Mouse (Mus musculus) 3T3-L1 (cell line): ENCODE results near the gene Atp1a4.
A peak's percentile ranks its signal among the peaks of the same experiment; 100 is the strongest.

Experiments used
- DNase-seq: peaks from one replicate; pipeline ENCODE4 v3.0.0-alpha.2; 2015; ENCODE audit warnings: low read depth, low spot score

Atp1a4 gene

DNA sequence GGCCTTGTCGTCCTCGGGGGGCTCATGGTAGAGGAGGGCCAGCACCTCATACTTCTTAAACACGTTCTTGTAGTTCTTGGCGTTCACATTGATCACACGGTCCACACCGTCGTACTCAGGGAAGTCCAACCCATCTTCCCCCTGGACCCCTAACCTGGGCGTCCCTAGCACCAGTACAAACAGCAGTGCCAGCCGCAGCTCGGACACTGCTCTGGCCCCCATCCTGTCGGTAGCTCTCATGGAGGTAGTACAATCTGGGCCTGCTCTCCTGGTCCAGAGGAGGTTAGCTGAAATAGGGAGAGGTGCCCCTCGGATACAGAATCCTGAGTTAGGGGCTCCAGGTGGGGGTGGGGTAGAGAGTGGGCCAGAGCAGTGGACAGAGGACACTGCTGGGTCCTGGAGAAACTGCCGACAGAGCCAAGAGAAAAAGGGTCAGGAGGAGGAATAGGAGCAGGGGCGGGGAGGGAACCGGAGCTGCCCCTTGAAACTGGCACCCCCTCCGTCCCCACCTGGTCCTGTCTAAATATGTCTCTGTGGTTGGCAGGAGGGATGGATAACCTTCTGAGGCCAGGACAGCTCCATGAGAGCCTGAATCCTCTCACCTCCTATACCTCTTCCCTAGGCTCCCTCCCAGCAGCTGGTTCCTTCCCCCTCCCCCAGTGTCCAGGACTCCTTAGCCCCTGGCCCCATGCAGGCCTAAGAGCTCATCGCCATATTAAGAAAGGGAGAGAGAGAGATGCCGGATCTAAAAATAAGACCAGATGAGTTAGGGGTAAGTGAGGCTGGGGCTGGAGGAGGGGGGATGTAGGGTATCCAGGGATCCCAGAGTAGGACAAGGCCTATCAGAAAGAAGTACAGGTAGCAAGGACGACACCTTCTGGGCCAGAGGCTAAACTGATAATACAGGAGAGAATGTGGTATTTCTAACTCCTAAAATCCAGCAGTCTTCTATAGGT, 38.5 kb downstream of the Atp1a4 start, which contains the start of gene Casq1:
Gene Casq1 (minus strand): TSS at position 418 of the 956 bp plus-strand sequence.
- DNase-seq: no peak

DNA sequence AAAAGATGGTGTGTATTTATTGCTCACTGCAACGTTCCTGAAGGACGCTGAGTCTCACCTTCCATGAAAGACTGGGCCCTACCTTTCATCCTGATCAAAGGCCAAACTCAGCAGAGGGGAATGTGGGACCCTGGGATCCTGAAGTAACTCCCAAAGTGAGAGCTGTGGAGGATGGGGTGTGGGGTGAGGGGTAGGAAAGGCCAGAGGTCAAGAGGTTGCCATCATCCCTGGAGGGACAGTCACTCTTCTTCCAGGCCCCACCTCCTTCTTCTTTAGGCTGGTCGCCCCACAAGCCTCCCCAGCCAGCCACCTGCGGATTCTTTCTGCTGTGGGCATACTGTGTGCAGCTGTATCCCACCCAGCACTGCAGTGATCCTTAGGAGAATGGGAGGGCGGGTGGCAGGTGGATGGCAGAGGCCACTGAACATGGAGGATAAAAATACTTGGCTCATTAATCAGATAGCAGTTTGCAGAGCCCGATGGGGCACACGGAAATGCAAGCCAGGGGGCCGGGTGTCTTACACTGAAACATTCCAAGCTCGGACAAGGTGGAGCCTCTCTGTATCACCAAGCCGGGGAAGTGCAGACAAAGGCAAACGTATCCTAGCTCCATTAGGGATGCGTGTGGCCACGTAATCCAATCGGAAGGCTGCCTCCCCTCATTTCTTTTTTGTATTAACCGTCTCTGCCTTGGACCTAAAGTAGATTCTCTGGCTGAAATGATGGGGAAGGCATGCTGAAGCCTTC, 39.9 kb downstream of the Atp1a4 start:
- DNase-seq: no peak

DNA sequence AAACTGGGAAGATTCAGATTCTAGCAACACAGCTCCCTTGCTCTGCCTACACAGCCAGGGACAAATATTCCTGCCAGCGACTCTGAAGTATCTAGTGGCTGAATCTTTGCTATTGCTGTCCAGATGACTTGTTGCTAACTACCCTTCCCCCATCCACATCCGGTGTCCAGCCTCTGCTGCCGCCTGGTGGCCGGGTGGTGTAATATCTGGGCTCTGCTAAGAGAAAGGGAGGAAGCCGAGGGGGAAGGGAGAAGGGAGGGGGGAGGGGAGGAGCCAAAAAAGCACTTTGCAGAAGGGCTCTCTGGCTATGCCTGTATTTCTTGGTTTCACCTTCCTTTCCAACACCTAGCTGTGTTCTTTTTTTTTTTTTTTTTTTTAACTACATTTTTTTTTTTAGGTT, 41.1 kb downstream of the Atp1a4 start:
- DNase-seq: peak; percentile 94

DNA sequence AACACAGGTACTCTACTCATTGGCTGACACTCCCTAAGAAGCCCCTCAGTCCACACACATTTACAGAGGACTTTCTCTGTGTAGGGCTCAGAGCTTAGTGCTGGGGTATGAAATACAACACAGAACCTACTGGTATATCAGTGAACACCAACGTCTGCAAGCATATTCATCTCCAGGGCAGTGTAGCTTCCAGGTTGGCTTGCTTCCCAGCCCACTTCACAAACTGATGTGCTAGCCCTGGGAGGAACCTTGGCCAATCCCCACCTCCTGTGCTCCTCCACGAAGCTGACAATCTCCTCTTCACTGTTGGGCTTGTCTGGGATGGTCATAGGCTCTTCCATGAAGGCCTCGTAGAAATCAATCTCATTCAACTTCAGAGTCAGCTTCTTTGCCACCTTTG, 43.5 kb downstream of the Atp1a4 start:
- no peak for DNase-seq

DNA sequence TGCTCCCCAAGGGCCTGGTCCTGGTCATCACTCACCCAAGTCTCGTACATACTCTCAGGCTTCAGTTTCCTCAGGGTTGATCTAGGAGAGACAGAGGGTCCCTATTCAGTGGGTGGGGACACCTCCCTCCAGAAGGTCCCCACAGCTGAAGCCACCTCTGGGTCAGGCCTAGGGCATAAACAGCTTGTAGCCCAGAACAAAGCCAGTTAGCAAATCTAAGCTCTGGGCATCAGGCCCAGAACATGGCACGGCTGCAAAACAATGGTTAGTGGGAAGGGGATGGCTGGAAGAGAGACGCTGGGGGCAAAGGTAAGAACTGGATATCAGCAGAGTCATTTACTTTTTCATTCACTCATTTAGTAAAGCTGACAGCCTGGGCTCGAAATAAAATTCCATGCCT, 44.4 kb downstream of the Atp1a4 start:
- no peak for DNase-seq

DNA sequence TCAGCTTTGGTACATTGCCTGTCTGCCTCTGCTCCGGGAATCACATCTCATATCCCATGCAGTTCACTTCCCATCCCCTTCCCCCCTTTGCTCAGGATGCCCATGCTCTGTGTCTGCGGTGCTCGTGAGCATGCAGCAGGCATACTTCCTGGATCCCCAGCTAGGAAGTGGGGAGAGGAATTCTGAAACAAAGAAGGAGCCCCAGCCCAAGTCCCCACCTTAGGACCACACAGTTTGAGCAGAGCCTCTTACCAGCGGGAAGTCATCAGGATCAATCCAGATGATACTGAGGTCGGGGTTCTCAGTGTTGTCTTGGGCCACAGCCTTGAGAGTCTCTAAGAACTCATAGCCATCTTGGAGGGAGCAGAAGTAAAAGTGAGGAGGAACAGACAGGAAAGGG, 45.4 kb downstream of the Atp1a4 start:
- DNase-seq: no peak

DNA sequence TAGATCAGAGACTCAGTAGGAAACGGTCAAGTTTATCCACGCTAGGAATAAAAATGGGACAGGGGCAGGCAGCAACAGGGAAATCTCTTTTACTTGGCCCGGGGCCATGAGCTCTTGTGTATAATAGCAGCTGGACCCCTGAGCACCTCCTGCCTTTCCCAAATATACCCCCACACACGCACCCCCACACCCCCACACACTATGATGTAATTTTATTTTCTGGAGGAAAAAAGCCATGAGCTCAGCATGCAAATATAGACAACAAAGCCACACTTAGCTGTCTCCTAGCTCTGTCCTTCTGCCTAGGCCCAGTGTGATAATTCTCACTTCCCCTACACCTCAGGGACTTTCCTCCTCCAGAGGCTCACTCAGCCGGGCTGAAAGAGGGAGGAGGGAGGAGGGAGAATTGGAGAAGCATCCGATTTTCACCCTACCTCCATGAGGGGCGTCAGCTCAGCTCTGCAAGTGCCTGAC, 51.1 kb downstream of the Atp1a4 start:
- no peak for DNase-seq

DNA sequence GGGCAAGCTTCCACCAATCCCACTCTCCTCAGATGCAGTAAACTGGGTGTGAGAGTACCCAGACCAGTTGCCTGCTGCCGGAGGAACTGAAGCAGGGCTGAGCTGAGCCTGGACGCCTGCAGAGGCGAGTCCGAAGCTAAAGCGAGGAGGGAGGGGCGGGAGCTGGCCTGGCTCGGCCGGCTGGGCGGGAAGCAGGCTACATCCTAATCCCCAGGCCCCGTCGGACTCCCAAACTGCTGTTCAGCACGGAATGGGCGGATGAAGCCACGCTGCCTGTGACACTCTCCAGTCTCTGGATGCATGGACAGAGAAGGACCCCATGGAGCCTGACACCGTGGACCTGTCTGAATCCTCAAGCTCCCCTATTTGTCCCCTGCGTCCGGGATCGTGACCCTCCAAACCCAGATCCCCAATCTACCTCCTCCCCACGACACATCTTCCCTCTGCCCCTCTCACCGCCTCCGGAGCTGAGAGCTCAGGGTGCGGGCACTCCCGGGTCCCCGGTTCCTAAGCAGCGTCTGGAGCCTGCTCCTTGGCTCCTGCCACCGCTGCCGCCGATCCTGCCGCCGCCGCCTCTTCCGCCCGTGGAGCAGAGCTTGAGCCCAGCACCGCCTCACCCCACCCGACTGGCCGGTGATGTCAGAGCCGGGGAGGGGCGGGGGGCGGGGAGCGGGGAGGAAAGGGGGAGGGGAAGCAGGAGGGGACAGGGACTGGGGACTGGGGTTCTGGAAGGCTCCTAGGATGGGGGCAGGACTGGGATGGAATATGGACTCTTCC, 51.9 kb downstream of the Atp1a4 start, which contains the start of gene Pea15a:
Gene Pea15a (minus strand): TSS at position 664 of the 777 bp plus-strand sequence.
- peak; percentile 72 for DNase-seq

DNA sequence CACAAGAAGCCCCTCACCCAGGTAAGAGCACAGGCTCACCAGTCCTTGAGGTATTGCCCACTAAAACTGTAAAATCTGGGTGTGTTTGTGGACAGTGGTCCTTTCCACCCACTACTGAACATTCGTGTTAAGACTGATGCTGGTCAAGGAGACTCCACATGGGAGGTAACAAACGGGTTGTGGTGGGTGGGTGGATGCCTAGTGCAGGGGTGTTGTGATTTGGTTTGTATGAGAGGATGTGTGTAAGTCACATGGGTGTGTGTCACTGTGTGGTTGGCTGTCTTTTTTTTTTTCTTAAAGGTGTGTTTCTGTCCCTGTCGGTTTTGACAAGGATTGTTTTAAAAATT, 52.5 kb downstream of the Atp1a4 start:
- DNase-seq: peak; percentile 63

DNA sequence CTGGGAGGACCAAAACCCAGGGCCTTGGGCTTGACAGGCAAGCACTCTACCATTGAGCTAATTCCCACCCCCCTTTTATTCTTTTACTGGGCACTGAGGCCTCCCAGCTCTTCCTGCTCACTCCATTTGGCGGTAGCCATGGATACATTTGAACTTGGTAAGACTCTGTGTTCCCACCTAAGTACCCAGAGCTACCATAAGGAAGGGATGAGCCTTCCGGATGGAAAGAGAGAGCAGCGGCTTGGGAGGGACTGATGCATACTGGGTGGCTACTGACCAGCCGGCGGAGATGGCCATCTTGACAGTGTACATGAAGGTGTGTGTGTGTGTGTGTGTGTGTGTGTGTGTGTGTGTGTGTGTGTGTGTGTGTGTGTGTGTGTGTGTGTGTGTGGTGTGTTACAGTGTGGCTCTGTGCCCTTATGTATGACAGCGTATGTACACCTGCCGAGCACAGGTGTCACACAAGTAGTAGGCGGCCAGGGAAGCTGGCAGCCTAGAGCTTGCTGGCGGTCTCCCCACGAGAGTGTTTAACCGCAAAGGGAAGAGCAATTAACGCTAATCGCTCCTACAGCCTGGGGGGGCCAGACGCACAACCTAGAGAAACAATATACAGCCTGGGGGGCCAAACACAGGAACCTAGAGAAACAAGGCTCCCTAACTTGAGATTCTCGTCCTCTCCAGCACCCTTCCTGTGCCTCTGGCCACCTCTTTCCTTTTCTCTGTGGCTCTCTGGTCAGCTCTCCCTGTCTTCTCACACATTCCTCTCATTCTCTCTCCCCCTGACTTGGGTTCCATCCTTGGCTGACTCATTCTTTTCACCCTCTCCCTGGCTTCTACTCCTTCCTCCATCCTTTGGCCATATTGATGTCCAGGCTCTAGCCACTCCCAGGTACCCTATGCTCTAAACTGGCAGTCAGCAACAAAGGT, 53.1 kb downstream of the Atp1a4 start:
- peak; percentile 72 for DNase-seq

DNA sequence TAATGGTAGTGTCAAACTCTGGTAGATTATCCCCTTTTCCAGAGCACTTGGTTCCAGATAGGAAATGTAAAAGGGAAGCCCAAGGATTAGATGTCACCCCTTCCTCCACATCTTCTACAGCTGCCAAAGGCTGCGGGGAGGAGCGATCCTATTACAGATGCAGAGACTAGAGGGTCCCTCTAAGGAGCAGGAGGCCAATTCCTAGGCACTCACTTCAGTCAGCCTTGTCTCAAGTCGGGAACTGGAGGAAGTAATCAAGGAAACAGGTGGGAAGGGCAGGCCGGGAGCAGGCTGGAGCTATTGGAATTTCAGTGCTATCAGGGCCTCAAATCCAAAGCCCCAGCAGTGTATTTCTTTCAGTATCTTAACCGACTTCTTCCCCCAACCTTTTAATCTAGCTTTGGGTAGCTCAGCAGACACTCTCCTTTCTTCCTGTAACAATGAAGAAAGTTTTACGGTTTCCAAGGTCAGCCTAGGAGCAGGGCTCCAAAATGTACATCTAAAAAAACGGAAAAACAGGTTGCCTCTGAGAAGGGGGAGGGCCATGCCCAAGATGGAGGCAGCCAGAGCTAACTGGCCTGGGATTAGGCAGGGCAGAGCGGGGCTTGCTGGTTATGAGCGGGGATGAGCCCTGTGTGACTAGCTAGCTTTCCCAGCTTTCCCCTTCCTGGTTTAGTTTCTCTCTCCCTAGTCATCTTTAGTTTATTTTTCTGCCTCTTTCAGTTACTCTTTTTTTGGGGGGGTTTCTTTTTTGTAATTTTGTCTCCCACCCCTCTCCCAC, 54.0 kb downstream of the Atp1a4 start:
- no peak for DNase-seq

DNA sequence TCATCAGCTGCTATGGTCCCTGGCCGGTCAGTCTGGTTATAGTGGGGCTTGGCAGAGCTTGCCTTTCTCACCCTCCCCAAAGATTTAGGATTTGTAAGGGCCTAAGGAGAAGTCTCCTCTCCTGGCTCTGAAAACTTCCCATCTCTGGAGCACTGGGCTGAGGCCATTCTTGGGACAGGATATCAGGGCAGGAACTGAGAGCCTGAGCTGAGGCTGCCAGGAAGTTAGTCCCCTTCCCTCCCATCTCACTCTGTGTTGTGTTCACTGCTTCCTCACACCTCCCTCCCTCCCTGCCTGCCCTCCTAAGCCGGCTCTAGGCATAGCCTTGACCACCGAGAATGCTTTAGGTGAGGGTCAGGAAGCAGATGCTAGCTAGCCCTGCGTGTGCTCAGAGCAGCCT, 54.6 kb downstream of the Atp1a4 start:
- DNase-seq: no peak

DNA sequence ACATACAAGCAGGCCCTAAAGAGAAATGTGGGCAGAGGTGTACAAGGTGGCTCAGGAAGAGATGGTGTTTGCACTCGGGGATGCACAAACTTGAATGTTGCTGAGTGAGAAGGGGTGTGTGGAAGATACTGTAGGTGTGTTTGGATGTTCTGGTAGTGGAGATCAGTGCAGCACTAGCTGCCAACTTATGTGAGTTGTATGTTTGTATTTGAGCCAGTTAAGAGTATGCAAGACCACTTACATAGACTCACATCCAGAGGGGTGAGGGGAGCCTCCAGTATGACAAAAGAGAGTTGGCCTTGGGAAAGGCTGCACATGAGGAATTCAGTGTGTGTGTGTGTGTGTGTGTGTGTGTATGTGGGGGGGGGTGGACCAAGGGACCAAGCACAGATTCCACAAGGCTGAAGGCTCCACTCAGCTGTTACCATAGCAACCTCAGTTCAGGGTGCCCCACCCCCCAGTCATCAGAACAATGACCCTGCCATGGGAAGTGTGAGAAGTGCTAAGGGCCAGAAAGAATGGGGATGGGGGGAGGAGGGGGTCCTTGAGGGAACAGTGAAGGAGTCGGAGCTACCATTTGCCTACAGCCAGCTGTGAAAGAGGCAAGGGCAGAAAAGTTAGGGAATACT, 55.2 kb downstream of the Atp1a4 start:
- DNase-seq: no peak

DNA sequence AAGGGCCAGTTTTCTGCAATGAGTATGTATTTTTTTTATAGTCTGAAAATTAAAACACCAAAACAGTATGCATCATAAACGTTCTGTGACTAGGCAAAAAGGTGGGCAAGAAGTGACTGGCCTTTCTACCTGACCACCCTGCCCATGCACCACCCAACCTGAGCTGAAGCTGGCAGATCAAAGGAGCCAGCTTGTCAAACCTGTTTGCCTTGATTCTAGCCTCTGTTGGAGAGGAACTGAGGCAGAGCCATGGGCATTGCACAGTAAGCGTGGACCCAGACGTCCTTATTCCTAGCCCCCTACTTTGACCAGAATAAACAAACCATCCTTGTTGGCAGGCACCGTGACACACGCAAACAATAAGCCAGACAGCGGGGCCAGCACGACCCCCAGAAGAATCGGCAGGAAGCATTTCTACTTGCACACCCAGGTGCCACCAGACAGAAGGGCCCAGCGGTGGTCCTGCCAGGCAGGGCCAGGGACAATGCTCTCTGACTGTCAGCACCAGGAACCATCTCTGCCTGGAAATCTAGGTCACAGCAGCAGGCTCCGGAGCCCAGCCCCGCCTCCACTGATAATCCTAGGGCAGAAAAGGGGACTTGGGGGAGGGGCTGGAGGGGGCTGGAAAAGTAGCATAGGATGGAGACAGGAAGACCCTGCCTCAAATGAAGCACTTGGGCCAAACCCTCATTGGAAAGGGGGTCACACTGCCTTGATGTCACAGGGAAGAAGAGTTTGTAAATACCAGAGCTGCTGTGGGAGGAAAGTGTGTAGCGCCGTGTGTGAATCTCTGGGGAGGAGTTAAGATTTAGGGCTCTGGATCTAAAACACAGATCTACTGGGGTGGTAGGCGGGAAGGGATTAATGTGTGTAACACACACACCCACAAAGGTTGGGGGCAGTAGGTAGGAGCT, 56.0 kb downstream of the Atp1a4 start:
- no peak for DNase-seq

DNA sequence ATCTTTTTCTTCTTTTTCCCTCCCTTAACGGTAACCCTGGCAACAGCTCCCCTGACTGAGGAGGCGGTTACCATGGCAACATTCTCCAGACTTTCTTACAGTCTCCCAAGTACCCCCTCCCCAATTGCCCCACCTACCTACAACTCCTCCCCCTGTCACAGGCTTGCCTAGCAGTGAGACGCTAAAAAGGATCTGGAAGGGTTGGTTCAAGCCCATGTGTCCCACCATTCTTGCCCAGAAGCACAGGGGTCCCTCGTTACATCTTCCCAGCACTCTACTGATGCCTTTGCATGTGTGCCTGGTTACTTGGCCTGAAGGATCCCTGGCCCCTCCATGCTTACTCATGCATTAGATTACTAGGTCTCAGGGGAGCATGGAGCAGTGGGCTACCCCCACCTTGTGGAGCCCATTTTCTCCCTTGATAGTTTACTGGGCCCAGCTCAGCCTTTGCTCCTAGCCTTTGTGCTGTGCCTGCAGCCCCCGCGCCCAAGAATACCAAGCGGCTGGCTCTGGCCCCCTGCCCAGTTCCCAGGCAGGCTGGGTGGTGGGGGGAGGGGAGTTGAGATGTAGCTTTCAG, 57.3 kb downstream of the Atp1a4 start:
- no peak for DNase-seq

DNA sequence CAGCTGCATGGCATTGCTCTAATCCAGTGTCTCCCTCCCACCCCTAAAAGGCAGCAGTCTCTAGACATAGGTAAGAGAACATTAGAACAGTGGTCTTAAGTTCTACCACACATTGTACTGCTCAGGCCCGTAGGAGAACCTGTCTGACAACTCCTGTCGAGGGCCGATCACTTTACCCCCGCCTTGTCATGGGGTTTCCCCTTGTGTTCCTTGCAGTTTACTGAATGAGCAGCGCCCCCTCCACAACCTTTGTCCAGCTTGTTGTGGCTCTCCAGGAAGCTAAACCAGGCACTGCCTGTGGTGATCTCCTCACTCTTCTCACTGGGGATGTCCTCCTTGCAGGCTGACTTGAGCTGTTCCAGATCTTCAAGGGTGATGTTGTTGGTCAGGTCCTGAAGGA, 58.1 kb downstream of the Atp1a4 start:
- DNase-seq: no peak

DNA sequence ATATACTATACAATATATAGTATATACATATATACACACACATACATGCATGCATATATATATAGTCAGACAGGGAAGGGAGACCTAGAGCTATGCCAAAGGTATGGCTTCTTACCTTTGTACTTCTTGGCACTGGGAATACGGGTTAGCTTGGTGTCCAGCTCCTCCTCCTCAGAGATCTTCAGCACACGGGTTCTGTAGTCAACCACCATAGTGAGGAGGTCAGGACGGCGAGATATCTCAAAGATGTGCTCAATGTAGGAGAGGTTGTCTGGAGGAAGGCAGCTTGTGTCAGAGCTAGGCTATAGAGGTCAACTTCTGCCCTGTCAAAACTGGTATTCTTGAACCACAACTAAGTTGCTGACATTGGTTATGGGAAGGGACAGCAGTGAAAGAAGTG, 59.2 kb downstream of the Atp1a4 start:
- DNase-seq: no peak

DNA sequence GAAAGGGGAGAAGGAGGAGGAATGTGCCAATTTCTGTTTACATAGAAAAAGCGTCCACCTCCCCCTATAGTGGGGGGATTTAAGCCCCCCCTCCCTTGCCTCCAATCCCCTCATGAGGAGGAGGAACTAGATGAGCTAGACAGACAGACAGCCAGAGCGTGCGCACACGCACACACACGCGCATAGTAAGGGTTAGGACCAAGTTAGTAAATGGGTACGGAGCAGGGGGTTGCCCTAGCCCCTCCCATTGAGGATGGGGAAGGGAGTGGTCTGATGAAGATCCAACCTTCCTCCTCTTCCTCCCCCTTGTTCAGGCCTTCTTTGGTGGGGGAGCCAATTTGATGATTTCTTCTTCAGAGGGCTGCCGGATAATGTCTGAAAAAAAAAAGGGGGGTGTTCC, 59.9 kb downstream of the Atp1a4 start:
- DNase-seq: no peak
